Mouse (Mus musculus): Measurements from ENCODE around the gene Klk15.
"Not testable (repeated sequence)": the region's sequence is repeated elsewhere in the genome, so short reads cannot be mapped to it uniquely, and the experiment has no call there.

Gene Klk15

DNA sequence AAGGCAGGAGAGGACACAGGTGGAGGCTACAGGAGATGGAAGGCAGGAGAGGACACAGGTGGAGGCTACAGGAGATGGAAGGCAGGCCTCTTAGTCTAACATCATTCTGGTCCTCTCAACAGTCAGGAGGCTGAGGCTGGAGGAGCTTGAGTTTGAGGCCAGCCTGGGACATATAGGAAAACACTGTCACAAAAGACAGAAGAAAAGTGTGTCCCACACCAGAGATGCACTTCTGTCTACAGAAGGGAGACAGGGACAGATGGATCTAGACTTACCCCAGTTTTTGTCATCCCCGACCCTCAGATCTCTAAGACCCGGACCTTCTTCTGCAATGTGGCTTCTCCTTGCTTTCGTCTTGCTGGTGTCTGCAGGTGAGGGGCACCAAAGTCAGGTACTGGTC is at the start of gene Klk15:
Klk15 (plus strand) TSS at position 301 of the 400 bp plus-strand sequence.
- DNase-seq (ENCODE audit: low spot score in 2 of 2): no peak

- no peak for DNase-seq (ENCODE audit: low spot score in 2 of 2)
Measured at GRCm38 (mm10) chr7:43891365-43891764, 42.2 kb upstream of the Klk15 start.

GRCm38 (mm10) chr7:43891788-43892187 is 41.8 kb upstream of the Klk15 start:
- DNase-seq (ENCODE audit: low spot score in 2 of 2): no peak

DNA sequence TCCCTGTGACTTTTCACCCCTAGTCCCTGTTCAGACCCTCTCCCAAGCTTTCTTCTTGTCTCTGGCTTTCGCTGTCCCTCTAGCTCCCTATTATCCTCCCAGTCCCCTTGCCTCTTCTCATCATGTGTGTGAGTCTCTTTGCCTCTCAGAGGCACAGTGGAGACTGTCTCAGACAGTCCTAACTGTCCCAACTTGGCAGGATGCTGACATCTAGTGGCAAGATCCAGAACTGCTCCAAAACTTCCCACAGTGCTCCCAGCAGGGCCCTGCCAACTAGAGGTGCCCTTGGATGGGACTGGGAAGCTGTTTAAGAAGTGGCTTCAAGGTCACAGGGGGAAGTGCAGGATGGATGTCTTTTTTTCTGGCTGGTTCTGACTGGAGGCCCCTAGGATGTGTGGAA is 38.7 kb upstream of the Klk15 start:
- peak; percentile 94 to 95 for DNase-seq (ENCODE audit: low spot score in 2 of 2)

DNA sequence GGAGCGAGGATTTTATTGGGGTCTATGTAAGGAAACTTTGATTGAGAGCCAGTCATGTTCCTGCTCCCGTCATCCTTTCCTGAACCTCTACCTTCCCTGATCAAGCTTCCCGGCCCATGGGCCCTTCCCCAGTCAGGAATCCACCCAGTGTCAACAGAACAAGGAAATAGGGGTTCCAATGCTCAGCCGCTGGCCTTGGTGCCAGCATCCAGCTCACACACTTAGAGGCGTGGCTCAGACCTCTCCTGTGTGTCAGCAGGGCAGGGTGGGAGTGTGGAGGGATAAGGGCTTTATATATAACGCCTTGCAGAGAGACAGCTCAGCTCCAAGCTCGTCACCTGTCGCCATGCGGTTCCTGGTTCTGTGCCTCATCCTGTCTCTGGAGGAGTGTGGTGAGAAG is 18.7 kb upstream of the Klk15 start:
- DNase-seq (ENCODE audit: low spot score in 2 of 2): no peak

DNA sequence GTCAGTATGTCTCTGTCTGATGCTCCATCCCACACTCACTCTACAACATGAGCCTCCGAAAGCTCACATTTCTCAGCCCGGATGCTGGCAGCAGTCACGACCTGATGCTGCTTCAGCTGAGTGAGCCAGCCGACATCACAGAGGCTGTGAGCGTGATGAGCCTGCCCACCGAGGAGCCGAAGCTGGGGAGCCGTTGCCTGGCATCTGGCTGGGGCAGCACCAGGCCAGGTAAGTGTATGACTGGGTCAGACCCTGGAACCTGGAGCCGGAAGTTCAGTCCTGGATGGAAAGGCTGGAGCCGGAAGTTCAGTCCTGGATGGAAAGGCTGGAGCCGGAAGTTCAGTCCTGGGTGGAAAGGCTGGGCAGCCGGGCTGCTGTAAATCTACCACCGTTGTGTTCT is 15.1 kb upstream of the Klk15 start:
- DNase-seq (ENCODE audit: low spot score in 2 of 2): no peak

DNA sequence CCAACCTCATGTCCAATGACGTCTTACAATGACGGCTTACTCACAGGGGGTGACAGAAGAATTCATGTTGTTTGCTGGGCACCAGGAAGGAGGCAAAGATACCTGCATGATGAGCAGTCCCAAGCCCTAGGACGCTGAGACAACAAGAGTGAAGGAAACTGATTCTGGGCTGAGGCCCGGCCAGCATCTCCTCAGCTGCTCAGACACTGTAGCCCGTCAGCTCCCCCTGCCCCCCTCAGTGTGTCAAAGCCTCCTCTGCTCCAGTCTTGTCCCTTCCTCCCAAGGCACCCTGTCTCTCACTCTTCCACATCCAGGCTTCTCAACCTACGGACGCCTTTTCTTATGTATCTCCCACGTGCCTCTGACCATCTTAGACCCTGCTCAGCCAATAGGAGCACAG is 14.7 kb upstream of the Klk15 start:
- DNase-seq (ENCODE audit: low spot score in 2 of 2): no peak

GRCm38 (mm10) chr7:43919559-43920451 is 13.7 kb upstream of the Klk15 start:
- peak; percentile 74 to 76 for DNase-seq (ENCODE audit: low spot score in 2 of 2)

DNA sequence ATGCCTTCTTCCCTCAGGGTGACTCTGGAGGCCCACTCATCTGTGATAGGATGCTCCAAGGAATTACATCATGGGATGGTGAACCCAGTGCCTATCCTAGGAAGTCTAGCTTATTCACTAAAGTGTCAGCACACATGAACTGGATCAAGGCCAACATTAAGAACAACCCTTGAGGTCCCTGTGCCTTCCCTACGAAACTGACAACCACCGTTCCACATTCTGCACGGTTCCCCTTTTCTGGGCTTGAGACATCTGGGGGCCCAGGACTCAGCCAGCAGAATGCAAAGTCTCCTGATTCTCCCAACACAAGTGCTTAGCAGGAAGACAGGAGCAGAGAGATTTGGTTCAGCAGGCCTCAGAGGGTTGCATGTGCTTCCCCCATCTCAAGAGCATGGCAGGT is 13.0 kb upstream of the Klk15 start:
- DNase-seq (ENCODE audit: low spot score in 2 of 2): no peak

DNA sequence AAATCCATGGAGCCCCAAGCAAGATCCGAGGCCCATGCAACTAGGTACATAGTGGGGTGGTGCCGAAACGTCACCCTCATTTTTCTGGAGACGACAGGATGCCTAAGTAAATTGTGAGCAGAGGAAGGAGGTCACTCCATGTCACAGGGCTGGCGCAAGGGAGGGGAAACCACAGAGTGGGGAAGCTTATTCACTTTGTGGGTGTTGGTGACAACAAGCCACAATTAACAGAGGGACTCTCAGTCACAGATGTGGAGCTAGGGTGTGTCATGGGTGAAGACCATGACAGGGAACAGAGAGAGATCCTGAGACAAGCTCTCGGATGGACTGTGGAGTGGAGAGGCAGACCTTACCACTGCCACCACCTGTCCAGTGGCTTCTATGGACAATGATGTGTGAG is 12.5 kb upstream of the Klk15 start:
- DNase-seq (ENCODE audit: low spot score in 2 of 2): no peak

- DNase-seq (ENCODE audit: low spot score in 2 of 2): no peak
Measured at GRCm38 (mm10) chr7:43921941-43922340, 11.6 kb upstream of the Klk15 start.

DNA sequence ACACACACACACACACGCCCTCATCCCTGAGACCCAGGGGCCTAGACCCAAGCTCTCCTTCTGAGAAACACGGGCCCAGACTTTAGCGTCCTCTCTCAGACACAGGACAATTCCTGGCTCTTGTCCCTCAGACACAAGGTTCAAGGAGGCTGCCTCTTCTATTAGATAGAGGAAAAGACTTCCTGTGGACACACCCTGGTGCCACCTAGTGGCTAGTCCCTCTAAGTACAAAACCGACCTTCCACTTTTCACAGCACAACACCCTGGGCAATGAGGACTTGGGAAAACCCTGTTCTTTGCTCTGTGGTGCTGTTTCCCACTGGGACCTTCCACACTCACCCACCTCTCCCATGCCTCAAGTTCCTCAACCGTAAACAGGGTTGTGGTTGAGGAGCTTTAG is 7.6 kb upstream of the Klk15 start:
- no peak for DNase-seq (ENCODE audit: low spot score in 2 of 2)

GRCm38 (mm10) chr7:43928521-43928920 is 5.0 kb upstream of the Klk15 start:
- DNase-seq (ENCODE audit: low spot score in 2 of 2): no peak

DNA sequence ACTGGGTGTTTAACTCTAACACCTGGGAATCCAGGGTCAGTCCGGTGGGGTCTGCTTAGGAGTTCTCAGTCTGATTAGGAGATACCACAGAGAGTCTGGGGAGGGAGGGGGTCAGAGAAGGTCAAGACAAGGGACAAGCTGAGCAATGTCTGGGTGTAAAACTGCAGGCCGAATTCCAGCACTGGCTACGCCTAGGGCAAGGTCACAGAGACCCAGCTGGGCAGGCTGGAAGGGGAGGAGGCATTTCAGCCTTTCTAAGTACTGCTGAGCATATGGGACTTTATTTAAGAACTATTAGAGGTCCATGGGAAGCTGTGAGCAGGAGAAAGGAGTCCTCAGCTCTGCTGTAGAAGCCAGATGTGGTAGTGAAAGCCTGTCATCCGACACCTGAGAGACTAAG is 1.2 kb upstream of the Klk15 start:
- DNase-seq (ENCODE audit: low spot score in 2 of 2): no peak

DNA sequence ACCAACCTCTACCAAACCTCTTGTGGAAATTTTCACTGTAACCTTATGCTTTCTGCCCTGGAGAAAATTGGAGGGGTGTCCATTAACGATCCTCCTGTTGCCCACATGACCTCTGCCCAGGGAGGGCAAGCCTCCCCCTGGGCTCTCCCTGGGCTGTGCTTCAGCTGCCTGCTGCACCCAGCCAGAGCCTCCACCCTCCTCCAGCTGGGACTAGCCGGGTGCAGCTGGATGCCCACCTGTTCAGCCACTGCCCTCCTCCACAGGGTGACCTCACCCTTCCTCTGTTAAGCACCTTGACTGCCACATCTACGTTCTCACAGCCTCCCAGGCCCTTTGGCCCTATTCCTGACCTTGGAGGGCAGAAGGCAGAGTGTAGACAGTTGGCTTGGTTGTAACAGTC is 1.2 kb downstream of the Klk15 start:
- no peak for DNase-seq (ENCODE audit: low spot score in 2 of 2)

DNA sequence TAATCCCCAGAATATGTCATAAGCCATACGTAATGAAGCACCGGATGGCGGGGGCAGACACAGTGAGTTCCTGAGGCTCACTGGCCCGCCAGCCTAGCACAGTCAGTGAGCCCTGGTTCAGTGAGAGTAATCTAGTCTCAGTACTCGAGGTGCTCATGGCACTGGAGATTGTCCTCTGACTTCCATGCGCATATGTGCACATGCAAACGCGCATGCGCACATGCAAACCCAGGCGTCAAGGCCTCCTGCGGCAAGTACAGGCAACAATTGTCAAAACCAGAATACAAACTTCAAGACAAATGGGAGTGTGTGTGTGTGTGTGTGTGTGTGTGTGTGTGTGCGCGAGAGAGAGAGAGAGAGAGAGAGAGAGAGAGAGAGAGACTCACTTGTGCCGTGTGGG is 3.0 kb downstream of the Klk15 start:
- no peak for DNase-seq (ENCODE audit: low spot score in 2 of 2)

- DNase-seq (ENCODE audit: low spot score in 2 of 2): not testable (repeated sequence)
Measured at GRCm38 (mm10) chr7:43942293-43942692, 8.8 kb downstream of the Klk15 start.

DNA sequence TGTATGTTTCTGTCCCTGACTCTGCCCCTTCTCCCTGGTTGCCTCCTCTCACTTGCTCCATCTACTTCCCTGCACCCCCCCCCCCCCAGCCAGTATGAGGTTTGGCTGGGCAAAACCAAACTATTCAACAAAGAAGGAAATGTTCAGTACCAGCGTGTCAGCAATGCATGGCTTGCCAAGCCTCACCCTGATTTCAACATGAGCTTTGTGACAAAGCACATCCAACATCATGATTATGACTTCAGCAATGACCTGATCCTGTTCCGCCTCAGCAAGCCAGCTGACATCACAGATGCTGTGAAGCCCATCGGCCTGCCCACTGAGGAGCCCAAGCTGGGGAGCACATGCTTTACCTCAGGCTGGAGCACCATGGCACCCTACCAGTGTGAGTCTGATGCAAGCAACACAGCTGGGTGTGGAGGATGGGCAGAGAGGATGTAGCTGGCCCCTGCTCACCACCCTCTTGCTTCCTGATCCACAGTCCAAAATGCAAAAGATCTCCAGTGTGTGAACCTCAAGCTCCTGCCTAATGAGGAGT is 11.3 kb downstream of the Klk15 start:
- DNase-seq (ENCODE audit: low spot score in 2 of 2): no peak

DNA sequence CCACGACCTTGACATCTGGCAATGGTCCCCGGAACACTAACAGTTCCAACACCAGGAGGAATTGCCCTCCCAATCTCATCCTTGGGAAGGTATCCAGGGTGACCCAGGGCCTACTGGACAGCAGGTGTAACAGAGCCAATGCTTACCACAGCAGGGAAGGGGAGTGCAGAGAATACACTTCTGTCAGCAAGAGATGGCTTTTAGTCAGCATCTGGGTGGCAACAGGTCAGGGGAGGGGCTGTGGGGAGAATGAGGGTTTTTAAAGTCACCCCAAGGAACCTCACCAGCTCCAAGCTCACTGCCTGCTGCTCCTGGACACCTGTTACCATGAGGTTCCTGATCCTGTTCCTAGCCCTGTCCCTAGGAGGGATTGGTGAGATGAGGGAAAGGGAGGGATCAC is 16.8 kb downstream of the Klk15 start, which contains the start of gene Klk1b8:
Klk1b8 (plus strand) TSS at position 301 of the 400 bp plus-strand sequence.
- DNase-seq (ENCODE audit: low spot score in 2 of 2): no peak

- peak; percentile 31 to 32 for DNase-seq (ENCODE audit: low spot score in 2 of 2)
Measured at GRCm38 (mm10) chr7:43952703-43953102, 19.2 kb downstream of the Klk15 start.

DNA sequence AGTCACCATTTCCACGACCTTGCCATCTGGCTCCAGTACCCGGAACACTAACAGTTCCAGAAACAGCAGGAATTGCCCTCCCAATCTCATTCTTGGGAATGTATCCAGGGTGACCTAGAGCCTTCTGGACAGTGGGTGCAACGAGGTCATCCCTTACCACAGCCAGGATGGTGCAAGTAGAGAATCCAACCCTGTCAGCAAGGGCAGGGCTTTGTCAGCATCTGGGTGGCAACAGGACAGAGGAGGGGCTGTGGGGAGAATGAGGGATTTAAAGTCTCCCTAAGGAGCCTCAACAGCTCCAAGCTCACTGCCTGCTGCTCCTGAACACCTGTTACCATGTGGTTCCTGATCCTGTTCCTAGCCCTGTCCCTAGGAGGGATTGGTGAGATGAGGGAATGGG is 32.9 kb downstream of the Klk15 start, which contains the start of gene Klk1b1:
Klk1b1 (plus strand) TSS at position 301 of the 400 bp plus-strand sequence.
- DNase-seq (ENCODE audit: low spot score in 2 of 2): no peak

GRCm38 (mm10) chr7:43967058-43967457 is 33.5 kb downstream of the Klk15 start:
- DNase-seq (ENCODE audit: low spot score in 2 of 2): no peak

DNA sequence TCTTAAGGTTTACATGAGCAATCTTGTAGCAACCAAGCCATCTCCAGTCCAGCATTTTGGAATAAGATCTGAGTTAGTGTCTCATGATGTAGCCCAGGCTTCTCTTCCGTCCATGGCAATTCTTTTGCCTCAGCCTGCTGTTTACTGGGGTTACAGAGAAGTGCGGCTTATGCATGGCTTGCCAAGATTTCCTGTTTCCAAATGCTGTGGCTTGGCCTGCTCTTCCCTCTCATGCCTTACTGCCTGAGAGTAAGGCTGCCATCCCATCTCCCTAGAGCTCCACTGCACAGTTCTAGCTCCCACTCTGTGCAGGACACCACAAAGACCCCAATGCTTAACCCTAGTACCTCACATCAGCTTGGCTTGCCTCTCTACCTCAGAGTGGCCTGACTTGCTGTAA is 34.1 kb downstream of the Klk15 start:
- no peak for DNase-seq (ENCODE audit: low spot score in 2 of 2)
